Mouse (Mus musculus) erythroblast, adult 5-6 weeks (primary cell): ENCODE results near the gene Pdlim4. TPM values are rescaled to one million over a fixed set of nuclear protein-coding genes. Genes with fewer than 3 reads are reported as not detected.
"Not testable (repeated sequence)": the region's sequence is repeated elsewhere in the genome, so short reads cannot be mapped to it uniquely, and the experiment has no call there.

Source experiments
- ATAC-seq: replicated peaks from 2 replicates; pipeline ENCODE4 v1.8.0; 2016; ENCODE audit warnings: moderate number of reproducible peaks, mild to moderate bottlenecking, moderate TSS enrichment, inconsistent platforms; ENCODE audit not compliant: poor library complexity, low FRiP score, severe bottlenecking
- total RNA-seq, 2 experiments: library from RNA; stranded (forward) in 1 of 2; stranded (reverse) in 1 of 2; fragments of 150-400 nt in 1 of 2; fragments of 200-764, 138-1000 nt in 1 of 2; gene quantifications; 2 replicates each; pipeline versions ENCODE4 v1.2.3 to v1.2.4; 2015 to 2017; ENCODE audit warnings: low replicate concordance in 2 of 2

Gene Pdlim4
- total RNA-seq, 2 experiments from 2014 or later, result 15.6 TPM; not detected in 1

DNA sequence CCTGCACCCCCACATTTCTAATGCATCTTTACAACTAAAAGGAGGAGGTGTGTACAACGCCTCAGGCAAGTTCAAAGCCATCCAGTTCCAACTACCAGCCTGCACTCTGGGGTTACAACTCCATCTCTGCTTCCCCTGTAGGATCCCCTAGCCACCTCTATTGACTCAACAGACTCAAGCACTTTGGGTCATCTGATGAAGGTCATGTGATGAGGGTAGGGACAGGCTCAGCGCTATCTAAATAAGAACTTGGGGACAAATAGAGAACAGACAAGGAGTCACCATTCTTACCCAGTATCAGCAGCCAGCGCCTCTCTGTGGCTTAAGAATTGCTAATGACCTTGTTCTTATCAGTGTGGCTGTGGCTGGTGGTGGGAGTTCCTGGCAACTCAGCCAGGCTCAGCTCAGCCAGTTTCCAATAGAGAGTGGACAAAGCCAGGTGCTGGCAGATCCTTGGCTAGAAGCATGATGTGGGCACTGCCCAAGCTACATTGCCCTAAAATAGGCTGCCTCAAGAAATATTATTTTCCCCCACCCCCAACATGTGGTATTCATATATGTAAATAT is 4.3 kb downstream of the Pdlim4 start:
- no peak for ATAC-seq

DNA sequence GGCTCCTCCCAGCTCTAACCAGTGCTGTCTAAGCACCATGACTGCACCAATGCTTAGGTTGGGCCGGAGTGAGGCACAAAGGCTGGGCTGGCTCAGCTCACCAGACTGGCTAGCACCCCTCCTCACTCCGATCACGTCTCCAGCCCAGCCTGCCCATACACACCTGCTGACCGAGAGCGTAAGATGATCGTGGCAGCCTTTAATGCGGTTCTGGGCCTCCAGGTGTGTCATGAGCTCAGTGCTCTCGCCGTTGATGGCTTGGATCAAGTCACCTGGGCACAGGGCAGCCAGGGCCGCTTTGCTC is 5.4 kb downstream of the Pdlim4 start:
- no peak for ATAC-seq

DNA sequence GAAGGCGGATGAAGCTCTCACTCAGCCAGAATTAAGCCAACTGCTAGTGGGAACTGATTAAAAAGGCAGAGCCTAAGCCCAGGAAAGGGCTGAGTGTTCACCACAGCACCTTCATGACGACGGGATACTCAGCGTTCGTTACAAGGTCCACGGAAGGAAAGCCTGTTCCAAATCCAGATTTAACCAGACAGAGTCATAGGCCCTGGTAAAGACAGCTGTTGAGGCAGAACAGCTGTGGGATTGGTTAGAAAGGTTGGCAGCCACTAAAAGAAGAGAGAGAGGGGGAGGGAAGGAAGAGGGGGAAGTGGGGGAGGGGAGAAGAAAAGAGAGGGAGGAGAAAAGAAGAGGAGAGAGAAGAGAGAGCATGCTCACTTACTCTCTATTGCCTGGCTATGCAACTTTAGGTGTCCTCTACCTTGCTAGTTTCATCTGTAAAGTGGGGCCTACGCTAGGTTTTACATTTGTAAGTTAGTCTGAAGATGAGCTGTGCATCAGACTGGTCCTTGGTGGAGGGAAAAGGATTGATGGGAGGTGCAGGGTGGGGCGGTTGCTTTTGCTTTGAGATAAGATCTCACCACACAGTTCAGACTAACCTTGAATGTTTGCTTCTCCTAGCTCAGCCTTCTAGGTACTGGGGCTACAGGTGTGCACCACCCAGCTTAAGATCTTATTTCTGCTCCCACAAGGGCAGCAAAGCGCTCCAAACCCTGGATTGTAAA is 5.9 kb downstream of the Pdlim4 start:
- ATAC-seq, result no peak

DNA sequence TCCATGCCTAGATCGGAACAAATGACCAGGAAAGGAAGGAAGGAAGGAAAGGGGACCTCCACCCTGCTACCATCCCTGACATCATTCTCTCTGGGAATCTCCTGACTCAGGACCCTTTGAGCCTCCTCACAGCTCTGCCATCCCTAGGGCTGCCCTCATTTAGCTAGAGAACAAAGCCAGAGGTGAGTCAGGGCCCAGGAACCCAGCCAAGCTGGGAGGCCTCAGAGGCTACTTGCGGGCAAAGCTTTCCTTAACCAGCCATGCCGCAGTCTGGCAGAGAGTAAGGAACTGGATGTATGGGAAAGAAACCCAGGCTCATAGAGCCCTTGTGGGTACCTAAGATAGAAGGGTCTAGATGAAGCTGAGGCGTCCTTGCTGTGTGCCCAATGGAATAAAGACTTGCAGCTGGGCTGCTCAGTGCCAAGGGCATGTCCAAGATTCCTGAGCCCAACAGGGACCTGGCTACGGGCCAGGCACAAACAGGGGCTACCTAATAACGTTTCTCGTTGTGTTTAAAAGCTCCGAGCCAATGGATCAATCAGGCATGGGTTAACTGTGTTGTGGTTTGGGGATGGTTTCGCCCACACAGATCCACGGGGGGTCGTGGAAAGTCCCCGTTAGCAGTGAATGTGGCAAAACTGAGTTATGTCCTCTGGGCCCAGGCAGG is 6.6 kb downstream of the Pdlim4 start:
- no peak for ATAC-seq

DNA sequence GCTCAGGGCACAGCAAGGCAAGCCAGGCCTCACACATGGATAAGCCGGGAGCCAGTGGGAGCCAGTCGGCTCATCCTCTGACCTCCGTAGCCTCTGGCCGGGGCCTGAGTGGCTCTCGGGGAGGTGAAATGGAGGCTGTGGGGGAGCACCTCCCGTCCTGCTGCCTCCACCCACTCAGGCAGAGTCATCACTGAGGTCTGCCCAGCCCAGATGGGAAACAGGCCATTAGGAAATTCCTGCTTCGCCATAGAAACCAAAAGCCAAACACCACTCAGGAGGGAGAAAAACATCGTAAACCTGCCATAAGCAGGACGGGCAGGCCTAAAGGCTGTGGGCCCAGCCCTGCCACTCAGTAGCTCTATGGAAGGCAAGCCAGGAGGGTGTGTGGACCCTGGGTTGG is 8.5 kb downstream of the Pdlim4 start:
- no peak for ATAC-seq

DNA sequence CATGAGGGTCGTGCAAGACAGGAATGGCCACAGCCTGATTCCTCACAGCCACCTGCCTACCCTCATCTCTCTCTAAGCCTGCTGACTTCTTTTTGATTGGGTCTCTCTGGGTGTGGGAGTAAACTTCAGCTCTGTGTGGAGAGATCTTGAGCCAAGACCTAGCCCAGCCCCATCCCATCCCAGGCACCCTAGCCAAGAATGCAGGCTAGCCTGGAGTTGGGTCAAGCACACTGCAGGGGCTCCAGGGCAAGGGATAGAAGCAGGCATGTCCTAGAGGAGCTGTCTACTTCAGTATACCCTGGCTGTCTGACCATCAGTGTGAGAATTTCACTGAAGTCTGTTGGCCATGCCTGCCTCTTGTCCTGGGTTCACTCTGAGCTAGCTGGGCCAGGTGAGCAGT is 9.3 kb downstream of the Pdlim4 start:
- no peak for ATAC-seq

DNA sequence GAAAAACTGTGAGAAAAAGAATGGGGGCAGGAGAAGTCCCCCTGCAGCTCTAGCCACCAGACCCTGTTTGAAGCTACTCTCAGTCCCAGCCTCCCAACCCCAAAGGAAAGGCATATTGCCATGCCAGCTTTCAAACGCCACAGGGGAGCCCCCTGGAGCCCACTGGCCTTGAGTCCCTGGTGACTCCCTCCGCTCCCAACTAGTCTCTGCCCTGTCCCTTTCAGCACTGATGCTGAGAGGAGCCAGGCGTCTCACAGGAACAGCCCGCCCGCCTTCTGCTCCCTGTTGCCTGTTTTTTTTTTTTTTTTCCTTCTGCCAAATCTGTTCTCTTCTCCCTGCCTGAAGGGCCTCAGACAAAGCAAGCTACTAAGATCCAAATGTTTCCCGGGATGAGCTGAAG is 10.2 kb downstream of the Pdlim4 start:
- no peak for ATAC-seq

DNA sequence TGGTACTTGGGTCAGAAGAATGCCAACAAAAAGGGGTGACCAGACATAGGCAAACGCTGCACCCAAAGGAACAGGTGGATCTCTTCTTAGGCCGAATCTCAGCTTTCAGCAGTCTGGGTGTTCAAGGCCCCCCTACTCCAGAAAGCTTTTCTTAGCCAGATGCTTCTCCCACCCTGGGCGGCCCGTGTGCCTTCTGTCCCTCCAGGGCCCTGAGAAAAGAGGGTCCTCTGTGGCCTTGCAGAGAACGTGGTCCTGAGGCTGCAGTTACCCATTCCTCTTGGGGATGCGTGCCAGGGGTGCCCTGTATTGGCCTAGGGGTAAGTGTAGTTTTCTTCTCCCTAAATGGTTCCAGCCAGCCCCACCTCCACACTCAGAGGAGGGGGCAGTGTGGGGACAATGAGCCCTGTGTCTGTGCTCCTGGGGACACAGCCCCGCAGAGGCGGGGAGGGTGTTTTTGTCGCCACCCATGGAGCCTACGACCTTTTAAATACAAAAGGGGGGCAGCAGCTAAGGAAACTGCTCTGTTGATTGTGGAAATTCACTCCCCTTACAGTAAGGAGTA is 10.7 kb downstream of the Pdlim4 start:
- no peak for ATAC-seq

DNA sequence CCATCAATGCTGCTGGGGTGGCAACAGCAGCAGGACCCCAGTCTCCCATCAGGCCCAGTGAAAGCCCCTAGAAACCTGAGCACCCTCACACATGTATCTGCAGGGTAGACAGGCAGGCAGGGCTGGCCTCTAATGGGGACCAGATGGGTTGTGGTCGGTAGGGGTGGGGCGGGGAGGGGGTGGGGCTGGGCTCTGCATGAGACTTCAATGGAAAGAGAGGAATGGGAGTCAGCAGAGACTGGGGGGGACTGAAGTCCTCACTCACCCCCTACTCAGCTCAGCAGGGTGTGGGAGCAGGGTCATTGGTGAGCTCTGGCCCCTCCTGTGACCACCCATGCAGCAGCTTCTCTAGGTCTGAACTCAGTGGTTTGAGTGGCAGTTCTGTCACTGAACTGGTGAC is 11.4 kb downstream of the Pdlim4 start:
- ATAC-seq, result no peak

DNA sequence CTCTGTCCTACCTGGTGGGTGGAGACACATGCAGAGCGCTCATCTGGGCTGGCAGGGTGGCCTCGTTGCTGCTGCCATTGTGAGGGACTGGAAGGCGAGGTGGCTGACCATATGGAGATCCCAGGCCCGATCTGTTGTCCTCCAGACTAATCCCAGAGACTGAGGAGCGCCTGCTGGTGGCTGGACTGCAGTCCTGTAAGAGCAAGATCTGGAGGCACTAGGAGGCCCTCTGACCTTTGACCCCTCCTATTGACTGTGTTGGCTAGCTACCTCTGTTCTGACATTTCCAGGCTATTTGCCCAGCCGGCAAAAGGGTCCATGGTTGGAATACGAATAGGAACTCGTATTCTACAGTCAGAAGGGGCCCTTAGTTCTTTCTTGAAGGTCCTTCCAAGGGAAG is 12.7 kb downstream of the Pdlim4 start:
- ATAC-seq, result no peak

DNA sequence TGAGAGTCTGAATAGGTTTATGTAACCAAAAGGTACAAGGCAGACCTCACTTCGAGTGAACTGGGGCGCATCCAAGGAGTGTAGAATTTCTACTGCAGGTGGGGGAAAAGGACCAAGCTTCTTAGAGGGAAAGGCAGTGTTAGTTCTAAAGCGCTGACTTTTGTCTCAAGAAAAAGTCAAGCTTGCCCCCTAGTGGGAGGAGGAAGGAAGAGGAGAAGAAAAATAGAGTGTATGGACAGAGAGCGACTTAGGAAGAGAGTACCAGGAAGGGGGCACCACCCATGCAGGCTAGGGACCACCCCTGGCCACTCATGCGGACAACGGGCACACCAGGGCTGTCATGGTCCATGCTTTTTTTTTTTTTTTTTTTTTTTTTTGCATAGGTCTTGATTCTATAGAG is 14.6 kb downstream of the Pdlim4 start:
- peak; percentile 70 for ATAC-seq

DNA sequence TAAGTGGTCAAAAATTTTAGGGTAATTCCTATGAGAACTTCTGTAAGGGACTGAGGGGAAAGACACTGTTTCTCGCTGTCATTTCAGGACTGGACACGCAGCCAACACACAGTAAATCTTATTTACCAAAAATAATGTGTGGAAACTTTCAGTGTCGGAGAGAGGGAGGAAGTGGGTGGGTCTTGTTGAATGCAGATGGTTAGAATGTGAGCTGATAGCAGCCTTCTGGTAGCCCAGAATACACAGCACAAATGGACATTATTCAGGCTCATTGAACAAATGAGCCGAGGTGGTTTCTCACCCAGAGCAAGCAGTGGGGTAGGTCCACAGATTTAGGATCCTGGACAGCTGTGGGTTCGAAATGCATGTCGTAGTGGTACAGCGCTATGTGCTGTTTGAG is 15.7 kb downstream of the Pdlim4 start:
- no peak for ATAC-seq

DNA sequence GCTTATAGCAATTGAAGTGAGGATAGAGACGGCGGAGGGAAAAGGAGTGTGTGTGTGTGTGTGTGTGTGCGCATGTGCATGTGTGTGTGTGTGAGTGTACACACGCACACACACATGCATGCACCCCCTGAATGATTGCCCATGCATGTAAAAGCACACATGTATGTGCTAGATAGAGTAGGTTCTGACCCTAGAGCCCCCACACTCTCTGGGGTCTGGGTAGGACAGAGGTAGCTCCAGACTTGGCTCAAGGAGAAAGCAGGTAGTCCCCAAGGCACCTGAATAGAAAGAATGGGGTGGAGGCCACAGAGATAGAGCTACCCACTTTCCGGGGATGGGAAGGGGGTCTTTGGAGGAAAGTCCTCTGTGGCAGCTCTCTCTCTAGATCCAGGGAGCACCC is 16.7 kb downstream of the Pdlim4 start:
- ATAC-seq, result no peak

DNA sequence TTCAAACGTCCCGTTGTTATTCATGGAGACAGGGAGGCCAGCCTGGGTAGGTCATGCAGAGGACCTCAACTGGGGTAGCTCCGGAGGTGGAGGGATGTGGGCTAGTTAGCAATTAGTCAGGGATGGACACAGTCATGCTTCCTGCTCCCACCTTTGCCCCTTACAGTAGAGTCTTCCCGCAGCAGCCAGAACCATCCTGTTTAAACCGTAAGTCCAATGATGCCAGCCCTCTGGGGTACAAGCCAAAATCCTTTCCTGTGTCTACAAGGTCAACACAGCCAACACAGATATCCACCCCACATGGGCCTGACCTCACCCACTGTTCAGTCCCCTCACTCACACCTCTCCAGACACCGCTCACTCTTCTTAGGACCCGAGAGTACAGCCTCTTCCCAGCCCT is 17.7 kb downstream of the Pdlim4 start:
- no peak for ATAC-seq

DNA sequence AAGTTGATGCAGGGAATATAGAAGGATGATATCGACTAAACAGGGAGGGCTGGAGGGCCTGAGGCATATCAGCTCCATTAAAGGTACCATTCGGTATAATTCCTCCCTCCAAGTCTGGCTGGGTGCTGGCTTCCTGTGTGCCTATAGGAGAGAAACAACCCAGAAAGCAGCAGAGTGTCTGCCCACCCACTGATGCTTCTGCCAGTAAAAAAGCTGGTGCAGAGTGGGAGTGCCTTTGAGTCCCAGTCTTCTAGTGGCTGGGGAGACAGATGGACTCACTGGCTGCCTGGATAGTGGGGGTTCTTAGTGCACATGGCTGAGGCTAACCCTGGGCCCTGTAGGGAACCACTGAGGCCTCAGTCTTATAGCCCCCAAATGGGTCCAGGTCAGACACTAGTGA is 18.6 kb downstream of the Pdlim4 start:
- ATAC-seq, result no peak

DNA sequence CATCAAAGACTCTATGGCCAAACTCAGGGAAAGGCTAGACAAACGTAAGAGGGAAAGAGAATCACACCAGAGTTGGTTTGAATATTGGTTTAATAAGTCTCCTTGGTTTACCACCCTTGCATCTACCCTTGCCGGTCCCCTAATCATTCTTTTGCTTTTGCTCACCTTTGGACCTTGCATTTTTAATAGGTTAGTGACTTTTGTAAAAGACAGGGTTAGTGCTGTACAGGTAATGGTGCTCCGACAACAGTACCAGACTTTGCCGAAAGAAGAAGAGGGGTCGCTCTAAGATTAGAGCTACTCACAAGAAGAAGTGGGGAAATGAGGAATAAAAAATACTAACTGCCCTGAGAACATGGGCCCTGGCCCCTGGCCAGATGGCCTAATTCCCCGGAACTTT is 28.1 kb downstream of the Pdlim4 start:
- ATAC-seq, result no peak

DNA sequence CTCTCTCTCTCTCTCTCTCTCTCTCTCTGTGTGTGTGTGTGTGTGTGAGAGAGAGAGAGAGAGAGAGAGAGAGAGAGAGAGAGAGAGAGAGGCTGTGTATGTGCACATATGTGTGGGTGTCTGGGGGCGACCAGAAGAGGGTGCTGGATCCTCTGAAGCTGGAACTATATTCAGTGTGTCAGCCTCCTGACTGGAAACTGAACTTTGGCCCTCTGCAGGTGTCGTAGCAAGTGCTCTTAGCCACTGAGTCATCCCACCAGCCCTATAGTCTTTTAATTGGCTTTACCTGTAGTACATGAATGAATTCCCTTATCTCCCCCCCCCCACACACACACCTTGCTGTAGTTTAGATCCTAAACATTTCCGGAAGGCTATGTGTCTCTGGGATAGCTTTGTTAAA is 35.9 kb downstream of the Pdlim4 start:
- not testable (repeated sequence) for ATAC-seq

DNA sequence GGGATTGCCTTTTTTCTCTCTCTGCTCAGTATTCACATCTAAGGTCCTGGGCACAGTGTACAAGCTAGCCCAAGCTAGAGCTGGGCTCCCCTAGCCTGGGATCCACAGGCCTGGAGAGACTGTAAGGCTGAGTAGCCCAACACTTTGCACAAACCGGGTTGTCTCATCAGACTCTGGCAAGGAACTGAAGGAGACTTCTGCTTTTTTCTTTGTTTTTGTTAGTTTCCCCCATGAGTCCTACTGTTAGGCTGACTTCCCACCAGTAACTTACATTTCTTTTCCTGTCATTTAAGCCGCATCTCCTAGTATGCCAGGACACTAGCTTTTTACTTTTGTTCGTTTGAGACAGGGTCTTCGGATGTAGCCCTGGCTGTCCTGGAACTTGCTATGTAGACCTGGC is 39.8 kb downstream of the Pdlim4 start:
- ATAC-seq, result no peak

DNA sequence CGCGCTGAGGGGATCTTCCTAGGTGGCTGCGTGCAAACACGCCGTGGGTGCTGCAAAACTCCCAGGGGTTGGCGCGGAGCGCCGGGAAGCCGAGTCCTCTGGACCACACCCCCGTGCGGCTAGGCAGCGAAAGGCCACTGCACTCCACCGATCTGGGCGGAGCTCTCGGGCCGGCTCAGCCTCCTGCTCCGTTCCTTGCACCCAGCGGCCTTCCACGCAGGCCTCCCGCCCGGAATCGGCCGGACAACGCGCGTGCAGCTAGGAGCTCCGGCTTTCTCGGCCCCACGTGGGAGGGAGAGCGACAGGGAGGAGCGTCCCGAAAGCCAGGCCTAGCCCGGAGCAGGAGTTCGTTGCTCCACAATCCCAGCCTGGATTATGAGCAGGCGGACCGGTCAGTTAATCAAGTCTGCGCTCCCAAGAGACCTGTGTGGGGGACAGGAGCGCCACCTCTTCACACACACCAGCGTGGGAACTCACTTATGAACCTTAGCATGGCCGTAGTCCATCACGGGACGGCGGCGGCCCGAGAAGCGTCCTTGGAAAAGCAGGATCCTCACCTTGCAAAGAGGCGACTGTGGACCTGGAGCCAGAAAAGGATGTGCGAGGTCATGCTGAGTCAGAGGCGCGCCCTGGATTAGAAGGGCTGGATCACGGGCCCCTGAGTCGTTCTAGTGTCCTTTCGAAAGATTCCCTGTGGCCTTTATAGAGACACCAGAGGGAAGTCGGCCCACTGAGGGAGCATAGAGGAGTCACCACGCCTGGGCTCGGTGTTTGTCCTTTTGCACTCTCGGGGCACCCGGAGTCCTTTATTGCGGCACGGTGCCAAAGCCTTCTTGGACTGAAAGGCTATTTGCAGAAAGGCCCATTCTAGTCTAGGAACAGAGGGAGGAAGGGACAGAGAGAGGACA is 40.5 kb downstream of the Pdlim4 start, which contains the start of gene Slc22a4:
Gene Slc22a4, minus strand, starts transcription at position 47 of the 908 bp plus-strand sequence.
- peak; percentile 73 for ATAC-seq
